Mouse (Mus musculus) layer of hippocampus, postnatal 36 days (tissue): ENCODE measurements at regions not wholly inside any gene's neighbourhood (a gene's known extent, or its start where the extent isn't known, plus 50 kb on each side); places are given as distances from the start of the nearest gene placed in this dataset.

Experiments
- DNase-seq, 2 experiments: peaks; one replicate each; pipeline ENCODE4 v3.0.0; 2022

DNA sequence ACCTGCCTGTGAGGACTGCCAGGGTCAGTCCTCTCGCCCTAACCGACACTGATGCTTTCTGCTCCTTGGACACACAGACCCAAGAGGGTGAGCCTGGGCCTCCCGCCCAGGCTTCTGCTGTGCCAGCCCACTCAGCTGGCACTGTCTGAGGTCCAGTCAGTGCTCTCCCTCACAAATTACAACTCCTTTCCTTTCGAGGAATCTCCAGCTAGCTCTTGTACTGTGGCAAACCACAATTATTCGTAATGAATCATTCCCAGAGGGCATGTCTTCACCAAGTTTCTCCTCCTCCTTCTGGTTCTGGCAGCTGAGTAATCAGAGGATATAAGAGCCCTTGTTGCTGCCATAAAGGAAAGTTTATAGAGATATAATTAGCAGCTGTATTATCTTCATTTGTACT is 155.2 kb downstream of the 9530068E07Rik start:
- DNase-seq = no peak

DNA sequence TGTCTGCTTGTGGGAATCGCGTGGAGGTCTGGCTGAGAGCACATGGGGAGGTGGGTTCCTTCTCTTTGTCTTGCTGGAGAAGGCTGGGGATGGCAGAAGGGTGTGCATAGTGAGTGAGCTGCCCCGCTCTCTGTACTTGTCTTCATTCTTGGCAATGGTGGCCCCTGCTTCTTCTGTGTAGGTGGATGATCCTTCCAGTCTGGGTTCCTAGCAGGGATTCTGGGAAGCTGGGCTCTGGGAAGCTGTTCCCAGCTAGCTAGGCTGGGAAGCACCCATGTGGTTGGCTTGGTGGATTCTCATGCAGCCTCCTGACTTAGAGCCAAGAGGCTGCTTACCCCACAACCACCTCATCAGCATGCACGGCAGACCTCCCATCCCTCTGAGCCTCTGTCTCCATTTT is 156.6 kb downstream of the 9530068E07Rik start:
- DNase-seq = no peak

GRCm38 (mm10) chr11:52557836-52558235 is 161.6 kb downstream of the 9530068E07Rik start:
- no peak for DNase-seq

DNA sequence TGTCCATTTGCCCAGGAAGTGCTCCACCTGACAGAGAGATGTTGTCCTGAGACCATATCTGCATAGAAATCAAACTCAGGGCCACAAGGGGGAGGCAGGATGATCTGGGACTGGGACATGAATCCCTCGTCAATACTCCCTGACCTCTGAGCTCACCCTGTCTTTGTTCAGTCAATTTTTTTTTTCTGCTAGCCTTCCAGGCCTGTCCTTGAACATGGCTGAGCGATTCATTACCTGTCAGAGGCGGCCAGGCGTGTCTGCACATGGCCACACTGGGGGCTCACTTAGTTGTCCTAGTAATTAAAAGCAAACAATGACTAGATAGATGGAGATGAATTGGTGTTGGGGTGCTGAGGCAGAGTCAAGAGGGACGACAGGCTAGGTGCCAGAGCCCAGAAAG is 162.6 kb downstream of the 9530068E07Rik start:
- no peak for DNase-seq

DNA sequence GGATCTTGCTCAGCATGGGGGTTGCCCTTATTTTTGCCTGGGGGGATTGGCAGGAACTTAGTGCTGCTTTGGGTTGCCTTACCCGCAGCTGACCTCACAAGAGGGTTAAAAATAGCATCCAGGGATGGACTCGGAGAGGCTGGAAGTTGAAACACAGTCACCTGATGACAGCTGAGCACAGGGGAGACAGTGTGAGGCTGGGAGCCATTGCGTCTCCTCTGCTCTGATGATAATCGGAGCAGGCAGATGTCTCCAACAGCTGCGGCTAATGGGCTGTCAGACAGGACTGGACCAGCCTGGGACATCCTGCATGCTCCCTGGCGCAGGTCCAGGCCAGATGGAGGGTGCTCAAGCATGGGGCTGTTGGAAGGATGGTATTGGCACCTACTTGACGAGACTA is 165.1 kb downstream of the 9530068E07Rik start:
- DNase-seq = no peak

DNA sequence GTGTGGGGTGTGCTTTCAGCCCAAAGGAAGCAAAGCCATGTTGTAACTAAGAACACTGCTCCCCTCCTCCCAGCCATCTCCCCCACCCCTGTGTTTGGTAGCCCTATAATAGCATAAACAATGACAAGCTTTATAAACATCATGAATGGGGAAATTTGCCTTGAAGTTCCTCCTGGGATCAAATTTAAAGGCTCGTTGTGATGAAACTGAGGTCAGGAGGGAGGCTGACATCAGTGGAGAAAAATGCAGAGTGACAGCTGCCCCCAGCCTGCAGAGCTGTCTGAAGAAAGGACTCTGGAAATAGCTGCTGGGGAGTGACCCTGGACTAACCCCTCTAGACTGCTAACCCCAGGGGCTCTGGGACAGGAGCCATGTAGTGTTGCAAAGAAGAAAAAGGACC is 169.2 kb downstream of the 9530068E07Rik start:
- DNase-seq = no peak

DNA sequence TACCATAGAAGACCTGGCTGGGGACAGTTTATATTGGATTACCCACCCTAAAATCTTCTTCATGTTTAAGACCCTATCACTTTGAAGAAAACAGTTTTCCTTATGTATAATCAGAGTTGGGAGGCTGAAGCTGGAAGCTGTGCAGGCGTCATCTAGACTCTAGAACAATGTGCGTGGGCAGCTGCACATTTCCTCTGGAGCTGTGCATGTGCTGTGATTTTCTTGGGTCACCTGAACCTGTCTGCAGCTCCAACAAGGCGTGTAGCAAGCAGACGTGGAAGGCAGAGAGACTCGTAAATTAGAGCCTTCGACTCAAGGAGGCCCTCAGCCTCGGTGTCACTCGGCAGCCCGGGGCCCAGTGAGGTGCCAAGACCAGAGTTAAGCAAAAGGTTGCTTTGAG is 169.8 kb downstream of the 9530068E07Rik start:
- no peak for DNase-seq

DNA sequence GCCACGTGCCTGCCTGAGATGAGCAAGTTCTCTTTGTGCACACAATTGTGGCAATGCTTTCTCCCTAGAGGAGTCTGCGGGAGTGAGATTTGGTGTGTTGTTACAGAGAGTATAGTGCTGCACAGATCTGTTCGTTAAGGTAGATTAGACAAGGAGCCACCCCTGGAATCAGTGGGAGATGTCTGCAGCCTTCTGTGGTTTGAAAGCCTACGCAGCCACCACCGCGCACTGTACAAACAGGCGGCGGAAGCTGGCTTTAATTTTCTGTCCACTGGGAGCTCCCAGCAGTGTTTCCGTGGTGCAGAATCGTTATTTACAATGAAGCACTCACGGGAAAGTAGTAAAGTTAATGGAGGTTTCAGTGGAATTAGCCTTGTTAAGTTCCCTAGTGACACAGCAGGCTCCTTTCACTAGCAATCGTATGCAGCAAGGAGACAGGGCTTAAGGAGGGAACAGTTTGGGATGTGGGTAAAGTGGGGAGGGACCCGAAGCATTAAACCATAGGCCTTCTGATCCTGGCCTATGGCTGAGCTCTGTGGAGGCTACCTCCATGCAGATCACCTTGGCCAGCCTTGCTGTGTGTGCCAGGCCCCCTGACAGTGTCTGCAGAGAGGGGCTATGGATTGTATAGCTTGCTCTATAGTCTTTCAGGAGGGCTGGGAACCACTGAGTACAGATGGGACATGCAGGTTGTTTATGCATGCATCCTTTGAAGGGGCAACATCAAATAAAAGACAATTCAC is 171.9 kb downstream of the 9530068E07Rik start:
- no peak for DNase-seq

DNA sequence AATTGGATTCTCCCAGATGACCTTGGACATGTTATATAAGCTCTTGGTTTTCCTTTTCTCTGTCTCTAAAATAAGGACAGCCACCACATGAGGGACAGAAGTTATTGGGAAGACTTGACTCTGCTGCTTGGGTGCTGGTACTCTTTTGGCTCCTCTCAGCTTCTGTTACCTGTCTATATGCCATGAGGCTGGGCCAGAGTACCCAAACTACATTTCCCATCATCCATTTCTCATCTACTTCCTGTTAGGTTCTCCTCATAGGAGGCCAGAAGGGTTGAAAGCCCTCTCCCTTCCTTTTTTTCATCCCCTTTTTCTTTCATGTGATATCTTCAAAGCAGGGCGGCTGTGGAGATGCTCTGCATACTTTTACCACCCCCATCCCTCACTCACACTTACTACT is 172.6 kb downstream of the 9530068E07Rik start:
- no peak for DNase-seq

DNA sequence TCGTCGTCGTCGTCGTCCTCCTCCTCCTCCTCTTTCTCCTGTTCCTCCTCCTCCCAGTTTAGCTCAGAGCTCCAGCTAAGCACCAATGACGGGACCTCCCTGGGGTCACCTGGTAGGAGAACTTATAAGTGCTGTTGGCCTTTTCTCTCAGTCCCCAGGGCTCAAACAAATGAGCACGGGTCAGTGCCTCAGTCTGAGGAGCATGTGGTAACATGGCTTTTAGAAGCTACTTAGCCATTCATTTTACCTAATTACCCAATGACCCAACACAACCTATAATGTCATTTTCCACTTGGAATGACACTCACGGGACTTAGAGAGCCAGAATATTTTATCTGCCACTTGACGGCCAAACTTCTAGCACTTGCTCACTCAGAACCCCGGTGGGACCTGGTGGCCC is 173.5 kb downstream of the 9530068E07Rik start:
- no peak for DNase-seq

- DNase-seq = no peak
Measured at GRCm38 (mm10) chr11:52578471-52578870, 182.2 kb downstream of the 9530068E07Rik start.

DNA sequence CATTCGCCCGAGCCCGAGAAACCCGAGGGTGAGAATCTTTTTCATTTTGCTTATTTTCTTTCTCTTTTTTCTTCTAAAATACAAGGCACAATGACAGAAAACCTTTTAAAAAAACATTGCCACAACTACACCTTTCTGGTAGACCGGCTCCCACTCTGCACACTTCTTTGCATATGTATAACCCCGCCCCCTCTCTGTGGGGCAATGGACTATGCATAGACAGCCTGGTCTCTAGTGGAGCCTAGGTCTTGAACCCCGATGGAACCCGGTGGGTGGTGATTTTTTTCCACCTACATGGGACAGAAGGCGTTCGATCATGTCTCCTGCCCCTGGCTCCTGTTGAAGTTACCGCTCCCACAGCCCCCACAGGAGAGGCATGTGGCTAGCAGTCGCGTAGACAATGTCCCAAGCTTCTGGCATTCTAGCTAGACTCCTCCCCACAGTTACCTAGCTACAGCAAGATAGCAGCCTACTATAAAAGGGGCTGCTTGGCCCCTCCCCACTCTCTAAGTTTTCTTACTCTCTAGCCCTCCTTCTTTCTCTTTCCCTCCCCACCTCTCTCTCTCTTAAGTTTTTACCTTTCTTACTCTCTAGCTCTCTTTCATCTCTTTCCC is 183.6 kb downstream of the 9530068E07Rik start:
- no peak for DNase-seq

DNA sequence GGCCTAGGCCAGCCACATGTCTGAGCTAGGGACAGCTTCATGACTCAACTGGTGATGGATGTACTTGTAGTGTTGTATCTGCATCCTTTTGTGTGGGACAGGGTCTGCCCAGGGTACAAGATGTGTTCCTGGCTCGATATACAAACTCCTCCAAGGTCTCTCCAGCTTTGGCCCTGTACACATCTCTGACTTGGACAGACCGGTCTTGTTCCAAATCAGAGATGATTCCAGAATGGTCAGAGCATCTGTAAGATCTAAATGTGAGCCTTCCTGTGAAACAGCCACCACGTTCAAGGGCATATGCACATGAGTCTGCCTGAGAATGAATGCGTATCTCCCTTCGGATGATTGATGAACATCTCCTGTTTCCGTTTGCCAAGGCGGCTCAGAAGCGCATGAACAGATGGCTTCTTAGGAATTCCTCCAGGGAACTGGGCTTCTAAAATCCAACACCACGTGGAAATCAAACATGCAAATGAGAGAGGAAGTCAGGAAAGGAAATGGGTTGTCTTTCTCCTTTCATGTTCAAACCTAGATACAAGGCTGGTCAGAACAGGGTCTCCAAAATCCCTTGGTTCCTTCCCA is 172.7 kb upstream of the Fstl4 start:
- DNase-seq = peak; percentile 22 to 40

- DNase-seq = no peak
Measured at GRCm38 (mm10) chr11:52594092-52594491, 170.3 kb upstream of the Fstl4 start.

DNA sequence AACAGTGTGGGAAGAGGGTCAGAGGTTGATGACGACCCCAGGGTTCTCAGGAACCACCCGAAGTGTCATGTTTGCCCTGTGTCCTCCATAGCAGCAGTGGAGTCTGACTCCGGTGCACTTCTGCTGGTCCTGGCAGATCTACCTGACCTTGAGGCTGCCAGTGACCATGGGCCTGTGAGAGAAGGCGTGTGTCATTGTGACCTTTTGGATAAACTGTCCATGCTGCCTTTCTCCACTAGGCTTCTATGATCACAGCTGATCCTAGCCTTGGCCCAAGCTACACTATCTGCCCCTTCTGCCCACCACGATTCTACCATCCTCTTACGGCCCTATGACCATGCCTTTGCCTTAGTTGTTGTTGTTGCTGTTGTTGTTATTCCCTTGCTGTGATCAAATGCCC is 163.2 kb upstream of the Fstl4 start:
- DNase-seq = no peak

GRCm38 (mm10) chr11:52602061-52602561 is 162.3 kb upstream of the Fstl4 start:
- peak; percentile 56 to 60 for DNase-seq

GRCm38 (mm10) chr11:52602796-52603195 is 161.6 kb upstream of the Fstl4 start:
- no peak for DNase-seq

- DNase-seq = no peak
Measured at GRCm38 (mm10) chr11:52610681-52611165, 153.7 kb upstream of the Fstl4 start.

DNA sequence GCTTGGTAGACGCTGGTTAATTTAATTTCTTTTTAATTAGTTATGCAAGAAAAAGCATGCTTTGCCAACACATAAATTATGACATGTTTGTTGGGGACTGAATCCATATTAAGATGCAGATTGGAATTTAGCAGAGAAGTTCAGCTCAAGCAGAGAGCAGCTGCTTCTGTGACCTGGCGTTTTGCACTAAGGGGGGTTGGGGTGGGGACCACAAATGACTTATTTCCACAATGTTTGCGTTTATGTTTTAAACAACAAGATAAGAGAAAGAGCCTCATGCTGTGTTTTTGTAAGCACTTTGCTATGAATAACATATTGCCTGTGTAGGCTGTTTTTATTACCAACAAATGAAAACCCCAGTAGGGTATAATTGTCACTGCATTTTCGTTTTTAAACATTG is 148.8 kb upstream of the Fstl4 start:
- no peak for DNase-seq

GRCm38 (mm10) chr11:52618646-52619045 is 145.8 kb upstream of the Fstl4 start:
- no peak for DNase-seq

DNA sequence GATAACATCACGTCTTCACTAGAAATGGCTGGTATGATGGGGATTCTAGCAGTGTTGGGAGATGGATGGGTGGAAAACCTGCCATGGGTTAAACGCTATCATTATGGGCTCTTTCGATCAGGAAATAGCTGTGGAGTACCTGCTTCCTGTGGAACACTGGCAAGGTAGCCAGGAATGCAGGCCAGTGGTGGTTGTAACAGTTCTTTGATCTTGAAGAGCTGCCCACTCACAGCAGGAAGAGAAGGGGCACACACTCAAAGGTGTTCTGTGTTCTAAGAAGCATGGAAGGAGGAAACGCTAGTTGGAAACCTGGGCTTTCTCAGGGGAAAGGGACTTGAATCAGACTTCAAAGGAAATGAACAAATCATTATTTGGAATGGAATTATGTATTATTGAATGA is 141.6 kb upstream of the Fstl4 start:
- DNase-seq = no peak

- DNase-seq = no peak
Measured at GRCm38 (mm10) chr11:52628875-52629274, 135.6 kb upstream of the Fstl4 start.

DNA sequence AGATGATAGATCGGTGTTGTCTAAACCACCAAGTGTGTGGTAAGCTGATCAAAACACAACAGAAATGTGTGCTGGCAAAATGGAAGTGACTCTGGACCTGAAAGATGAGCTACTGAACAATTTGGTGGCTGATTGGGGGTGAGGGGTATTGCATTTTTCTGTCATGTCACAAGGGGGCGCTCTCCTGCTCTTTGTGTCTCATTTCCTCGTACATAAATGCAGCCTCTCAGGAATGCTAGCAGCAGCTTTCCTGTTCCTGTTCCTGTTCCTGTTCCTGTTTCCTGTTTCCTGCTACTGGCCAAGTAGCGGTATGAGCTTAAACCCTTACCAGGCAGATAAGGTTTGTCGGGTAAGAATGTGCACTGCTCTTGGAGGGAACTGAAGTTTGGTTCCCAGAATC is 134.7 kb upstream of the Fstl4 start:
- no peak for DNase-seq

DNA sequence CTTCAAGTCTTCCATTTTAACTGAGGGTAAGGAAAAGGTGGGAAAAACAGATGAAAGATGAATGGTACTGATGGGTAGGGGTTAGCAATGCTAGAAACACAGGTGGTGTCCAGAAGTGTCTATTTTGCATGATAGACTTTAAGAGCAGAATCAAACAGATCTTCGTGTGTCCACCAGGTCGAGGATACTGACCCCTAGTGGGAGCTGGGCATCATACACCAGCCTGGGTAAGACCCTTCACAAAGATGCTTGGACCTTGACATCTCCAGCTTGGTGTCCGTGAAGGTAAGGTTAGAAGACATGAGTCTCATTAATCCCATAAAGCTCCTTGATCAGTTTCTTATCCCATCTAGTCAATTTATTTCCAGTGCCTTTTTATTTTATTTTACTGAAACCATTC is 132.9 kb upstream of the Fstl4 start:
- DNase-seq = no peak
